Mouse (Mus musculus) embryo, embryonic 9.5 days (tissue): ENCODE data around the gene 4931428F04Rik.
"Not testable (repeated sequence)": the region's sequence is repeated elsewhere in the genome, so short reads cannot be mapped to it uniquely, and the experiment has no call there.

Source experiments
- DNase-seq: peaks from one replicate; pipeline ENCODE4 v3.0.0-alpha.2; 2017; ENCODE audit errors: extremely low spot score

4931428F04Rik gene

GRCm38 (mm10) chr8:105307670-105308069 lies 18.0 kb upstream of the 4931428F04Rik start:
- no peak for DNase-seq

GRCm38 (mm10) chr8:105306146-105306691 lies 16.6 kb upstream of the 4931428F04Rik start:
- no peak for DNase-seq

- DNase-seq = peak; percentile 69
Measured at GRCm38 (mm10) chr8:105305211-105306145, 15.8 kb upstream of the 4931428F04Rik start, which contains the start of gene Elmo3. Gene Elmo3, plus strand, starts transcription at chr8:105305601.

GRCm38 (mm10) chr8:105304325-105305210 lies 14.9 kb upstream of the 4931428F04Rik start:
- DNase-seq = no peak

- no peak for DNase-seq
Measured at GRCm38 (mm10) chr8:105303874-105304273, 14.2 kb upstream of the 4931428F04Rik start.

- no peak for DNase-seq
Measured at GRCm38 (mm10) chr8:105303396-105303795, 13.7 kb upstream of the 4931428F04Rik start.

- DNase-seq = no peak
Measured at GRCm38 (mm10) chr8:105299962-105300361, 10.3 kb upstream of the 4931428F04Rik start.

- DNase-seq = no peak
Measured at GRCm38 (mm10) chr8:105298351-105299252, 8.9 kb upstream of the 4931428F04Rik start.

- peak; percentile 88 for DNase-seq
Measured at GRCm38 (mm10) chr8:105297511-105298192, 8.0 kb upstream of the 4931428F04Rik start, which contains the start of gene E2f4. Gene E2f4, plus strand, starts transcription at chr8:105297663.

GRCm38 (mm10) chr8:105295895-105296573 lies 6.4 kb upstream of the 4931428F04Rik start, which contains the start of gene Exoc3l:
Gene Exoc3l, minus strand, starts transcription at chr8:105296101.
- no peak for DNase-seq

GRCm38 (mm10) chr8:105295256-105295655 lies 5.6 kb upstream of the 4931428F04Rik start:
- no peak for DNase-seq

GRCm38 (mm10) chr8:105294776-105295175 lies 5.1 kb upstream of the 4931428F04Rik start:
- DNase-seq = no peak

- no peak for DNase-seq
Measured at GRCm38 (mm10) chr8:105293405-105293804, 3.7 kb upstream of the 4931428F04Rik start.

GRCm38 (mm10) chr8:105292471-105292870 lies 2.8 kb upstream of the 4931428F04Rik start:
- no peak for DNase-seq

- DNase-seq = not testable (repeated sequence)
Measured at GRCm38 (mm10) chr8:105291802-105292201, 2.1 kb upstream of the 4931428F04Rik start.

- not testable (repeated sequence) for DNase-seq
Measured at GRCm38 (mm10) chr8:105291364-105291763, 1.7 kb upstream of the 4931428F04Rik start.

- peak; percentile 85 for DNase-seq
Measured at GRCm38 (mm10) chr8:105290554-105291314, 1.1 kb upstream of the 4931428F04Rik start.

GRCm38 (mm10) chr8:105288958-105289732 lies 519 bp downstream of the 4931428F04Rik start:
- DNase-seq = peak; percentile 94
